Mouse (Mus musculus) embryonic facial prominence, embryonic 12.5 days (tissue): ENCODE data around the gene Stxbp5l. TPM values are rescaled to one million over a fixed set of nuclear protein-coding genes. Genes with fewer than 3 reads are reported as not detected.

ENCODE experiments used
- ATAC-seq: fragments of 200-750 bp; cut with Nextera tagmentation; 2 replicates; pipeline ENCODE4 v1.8.0; 2017; ENCODE audit not compliant: insufficient number of reproducible peaks, insufficient read depth, low FRiP score, low TSS enrichment
- H3K27ac ChIP-seq: fragments of 300-500 bp; sonication (generic); 2 replicates; pipeline ENCODE4 v1.5.1; 2016; ENCODE audit warnings: mild to moderate bottlenecking
- H3K27me3 ChIP-seq: fragments of 300-500 bp; sonication (generic); 2 replicates; pipeline ENCODE4 v1.6.1; 2016; ENCODE audit warnings: mild to moderate bottlenecking, moderate library complexity
- H3K36me3 ChIP-seq: fragments of 300-500 bp; sonication (generic); 2 replicates; pipeline ENCODE4 v1.6.1; 2016; ENCODE audit warnings: mild to moderate bottlenecking
- H3K4me1 ChIP-seq: fragments of 300-500 bp; sonication (generic); 2 replicates; pipeline ENCODE4 v1.6.1; 2016
- H3K4me2 ChIP-seq: fragments of 300-500 bp; sonication (generic); replicated peaks from 2 replicates; pipeline ENCODE4 v1.6.1; 2016; ENCODE audit warnings: mild to moderate bottlenecking, moderate library complexity
- H3K4me3 ChIP-seq: fragments of 300-500 bp; sonication (generic); 2 replicates; pipeline ENCODE4 v1.5.1; 2016; ENCODE audit warnings: mild to moderate bottlenecking
- H3K9ac ChIP-seq: fragments of 300-500 bp; sonication (generic); 2 replicates; pipeline ENCODE4 v1.6.1; 2016; ENCODE audit warnings: mild to moderate bottlenecking, moderate library complexity
- H3K9me3 ChIP-seq: fragments of 300-500 bp; sonication (generic); 2 replicates; pipeline ENCODE4 v1.6.1; 2016; ENCODE audit warnings: mild to moderate bottlenecking, moderate library complexity
- WGBS: fragments of 180-500 bp; shearing (Covaris S2); methylation state at CpG from one replicate; pipeline ENCODE4 v1.1.7; 2016; 5-methylcytosine and 5-hydroxymethylcytosine counted together
- polyA plus RNA-seq: library from polyadenylated mRNA; unstranded; fragments of >200 nt; fragmentation: Nextera tagmentation; extraction: Ambion mirVana; gene quantifications from 2 replicates; pipeline ENCODE4 v1.2.1, GENCODE M21; 2016

The Stxbp5l gene
- polyA plus RNA-seq: 0.41 and 0.61 TPM in 2 replicates

DNA sequence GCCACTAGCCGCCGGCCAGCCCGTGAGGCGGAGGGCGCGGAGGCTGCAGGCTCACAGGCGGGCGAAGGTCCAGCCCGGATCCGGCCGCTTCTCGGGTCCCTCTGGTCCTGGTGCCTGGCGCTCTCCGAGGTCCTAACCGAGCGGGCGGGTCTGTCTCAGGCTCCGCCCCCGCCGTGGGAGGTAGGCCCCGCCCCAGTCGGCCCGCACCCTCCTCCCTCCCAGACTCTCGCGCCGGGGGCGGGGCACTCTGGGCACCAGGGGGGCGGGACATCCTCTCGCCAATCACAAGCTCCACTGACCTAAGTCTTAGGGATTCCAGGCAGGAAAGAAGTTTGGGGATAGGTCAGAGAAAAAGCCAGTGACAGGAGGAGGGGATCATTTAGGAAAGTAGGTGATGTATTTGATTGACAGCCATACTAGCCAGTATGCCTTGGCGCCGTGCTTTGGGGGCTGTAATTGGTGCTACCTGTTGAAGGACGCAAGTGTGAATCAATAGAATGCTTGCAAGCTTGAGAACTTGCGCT is at the start of gene Stxbp5l:
Gene Stxbp5l, minus strand, starts transcription at position 142 of the 524 bp plus-strand sequence.
- peak within 1 kb of the TSS; percentile 56 for H3K4me3 ChIP-seq
- no peak within 1 kb of the TSS for H3K27ac ChIP-seq
- no peaks in the 10 kb centered on the region for H3K9me3 ChIP-seq
- H3K4me1 ChIP-seq: no peaks in the 10 kb centered on the region
- H3K36me3 ChIP-seq: no peaks in the 10 kb centered on the region
- peak within 1 kb of the TSS; percentile 99 for H3K4me2 ChIP-seq
- peak within 1 kb of the TSS; percentile 34 for H3K9ac ChIP-seq
- WGBS: under 1% methylated on average over 29 of the region's 33 CpGs
- peaks cover 16% of the 10 kb centered on the region; the same call in 1 of the 2 replicates for H3K27me3 ChIP-seq
- peak; percentile 95 for ATAC-seq

DNA sequence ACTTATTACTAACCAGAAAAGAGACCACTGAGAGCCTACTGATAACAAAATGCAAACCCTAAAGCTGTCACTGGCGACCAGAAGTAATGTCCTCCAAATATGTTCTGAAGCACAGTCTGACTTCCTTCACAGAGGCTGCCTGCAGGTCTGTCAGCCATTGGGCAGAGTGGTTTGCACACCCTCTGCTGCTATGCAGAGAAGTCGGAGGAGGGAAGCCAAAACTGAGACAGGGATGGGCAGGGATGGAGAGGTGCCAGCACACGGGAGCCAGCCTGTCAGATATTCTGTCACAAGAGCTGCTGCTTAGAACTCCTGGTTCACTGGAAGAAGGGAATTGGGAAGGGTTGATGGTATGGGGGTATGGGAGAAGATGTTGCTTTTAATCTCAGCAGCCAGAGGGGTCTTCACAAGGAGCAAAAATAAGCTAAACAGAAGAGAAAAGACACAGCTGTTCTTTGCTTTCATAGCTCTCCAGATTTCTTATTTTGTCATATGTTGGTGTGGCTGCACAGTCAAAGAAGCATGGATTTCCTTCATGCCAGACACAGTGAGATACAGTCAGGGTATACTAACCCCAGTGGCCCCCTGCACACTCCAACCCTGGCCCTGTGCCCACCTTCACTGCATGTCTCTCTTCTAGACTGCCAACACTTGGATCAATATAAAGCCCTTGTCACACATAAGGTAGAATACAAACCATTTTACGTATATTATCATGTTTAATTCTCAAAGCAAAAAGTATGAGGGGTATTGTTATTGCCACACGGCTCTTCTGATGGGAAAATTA is 48.8 kb upstream of the Stxbp5l start:
- no peak overlapping the region for H3K4me3 ChIP-seq
- no peak for ATAC-seq
- WGBS: 75% methylated on average over 5 of the region's 5 CpGs

DNA sequence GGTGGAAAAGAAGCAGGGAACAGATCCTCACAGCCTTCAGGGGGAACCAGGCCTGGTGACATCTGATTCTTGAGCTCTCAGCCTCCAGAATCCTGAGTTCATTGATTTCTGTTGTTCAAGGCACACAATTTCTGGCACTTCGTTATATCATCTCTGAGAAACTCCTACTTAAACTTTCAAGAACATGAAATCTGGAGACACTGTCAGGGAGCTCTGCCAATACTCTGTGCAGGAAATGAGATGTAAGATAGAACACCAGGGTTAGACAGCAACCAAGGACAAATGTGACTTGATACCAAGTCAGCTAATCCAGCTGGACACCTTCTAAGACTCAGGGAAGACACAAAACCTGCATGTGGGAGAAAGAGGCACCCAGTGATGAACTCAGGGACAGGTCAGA is 40.7 kb upstream of the Stxbp5l start:
- Histone ChIP-seq H3K9ac (no peak overlapping the region), H3K27me3 (no peaks in the 10 kb centered on the region), H3K36me3 (no peaks in the 10 kb centered on the region), H3K4me3 (no peak overlapping the region), H3K4me1 (no peaks in the 10 kb centered on the region), H3K4me2 (no peak overlapping the region), H3K9me3 (no peaks in the 10 kb centered on the region), H3K27ac (no peak overlapping the region)
- no peak for ATAC-seq
- 75% methylated on average over 1 of the region's 1 CpGs for WGBS

More for the DNA sequence above, 48.8 kb upstream of the Stxbp5l start:
- H3K4me2 ChIP-seq: no peak overlapping the region
- H3K27me3 ChIP-seq: no peaks in the 10 kb centered on the region
- H3K9me3 ChIP-seq: no peaks in the 10 kb centered on the region
- no peak overlapping the region for H3K27ac ChIP-seq
- no peaks in the 10 kb centered on the region for H3K4me1 ChIP-seq
- no peaks in the 10 kb centered on the region for H3K36me3 ChIP-seq
- no peak overlapping the region for H3K9ac ChIP-seq

DNA sequence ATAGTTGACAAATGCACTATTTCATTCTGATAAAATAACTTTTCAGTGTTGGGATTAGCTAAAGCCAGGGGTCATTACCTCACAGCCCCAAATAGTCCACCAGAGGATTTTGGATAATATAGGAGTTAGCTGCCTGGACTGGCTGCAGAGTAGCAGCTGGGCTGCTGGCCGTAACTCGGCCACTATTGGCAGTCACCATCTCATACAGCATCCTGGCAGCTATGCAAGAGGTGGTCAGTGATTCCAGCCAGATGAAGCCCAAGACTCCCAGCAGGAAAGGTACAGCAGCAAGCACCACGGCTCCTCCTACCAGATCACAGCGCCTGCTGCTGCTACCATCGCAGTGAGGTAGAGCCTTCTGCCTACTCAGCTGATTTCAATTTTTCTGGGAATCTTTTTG is 38.1 kb upstream of the Stxbp5l start:
- WGBS: 77% methylated on average over 5 of the region's 5 CpGs
- Histone ChIP-seq H3K36me3 (no peaks in the 10 kb centered on the region), H3K4me2 (no peak overlapping the region), H3K4me3 (no peak overlapping the region), H3K4me1 (no peaks in the 10 kb centered on the region), H3K27ac (no peak overlapping the region), H3K9ac (no peak overlapping the region), H3K27me3 (no peaks in the 10 kb centered on the region), H3K9me3 (no peaks in the 10 kb centered on the region)
- ATAC-seq: no peak

DNA sequence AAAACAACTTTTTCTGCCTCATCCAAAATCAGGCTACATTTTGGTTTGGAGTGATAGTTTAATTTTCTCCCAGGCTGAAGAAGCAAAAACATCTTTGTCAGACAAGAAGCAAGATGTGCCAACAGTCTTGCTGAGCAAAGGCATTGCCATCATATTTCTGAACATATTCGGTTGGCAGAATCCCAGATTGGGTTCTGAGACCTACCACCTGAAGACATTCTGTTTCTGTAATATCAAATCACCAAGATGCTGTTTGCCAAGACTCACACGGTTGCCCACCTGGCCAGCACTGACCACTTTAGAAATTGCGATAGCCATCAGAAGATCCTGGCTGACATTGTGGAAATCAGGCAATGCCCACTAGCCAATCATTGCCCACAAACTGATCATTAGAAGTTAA is 37.1 kb upstream of the Stxbp5l start:
- H3K4me3 ChIP-seq: no peak overlapping the region
- H3K4me1 ChIP-seq: no peaks in the 10 kb centered on the region
- no peak overlapping the region for H3K4me2 ChIP-seq
- H3K36me3 ChIP-seq: no peaks in the 10 kb centered on the region
- no peaks in the 10 kb centered on the region for H3K27me3 ChIP-seq
- 86% methylated on average over 3 of the region's 3 CpGs for WGBS
- no peaks in the 10 kb centered on the region for H3K9me3 ChIP-seq
- no peak overlapping the region for H3K9ac ChIP-seq
- no peak for ATAC-seq
- H3K27ac ChIP-seq: no peak overlapping the region

DNA sequence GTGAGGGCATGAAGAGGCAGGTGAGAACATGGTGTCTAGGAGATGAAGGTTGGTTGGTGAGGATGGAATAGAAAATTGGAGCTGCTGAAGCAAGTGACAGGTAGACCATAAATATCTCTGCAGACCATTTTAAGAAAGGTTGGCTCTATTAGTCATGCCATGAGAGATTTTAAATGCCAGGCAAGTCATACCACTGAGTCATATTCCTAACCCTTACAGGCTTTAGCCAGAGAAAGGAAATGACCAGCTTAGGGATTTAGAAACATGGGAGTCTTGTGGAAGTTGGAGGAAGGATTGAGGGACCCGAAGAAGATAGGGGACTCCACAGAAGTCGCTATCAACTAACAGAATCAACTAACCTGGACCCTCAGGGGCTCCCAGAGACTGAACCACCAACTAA is 35.8 kb upstream of the Stxbp5l start:
- Histone ChIP-seq H3K36me3 (no peaks in the 10 kb centered on the region), H3K4me2 (no peak overlapping the region), H3K27me3 (no peaks in the 10 kb centered on the region), H3K27ac (no peak overlapping the region), H3K9ac (no peak overlapping the region), H3K4me1 (no peaks in the 10 kb centered on the region), H3K9me3 (no peaks in the 10 kb centered on the region), H3K4me3 (no peak overlapping the region)
- ATAC-seq: no peak
- 80% methylated on average over 2 of the region's 2 CpGs for WGBS

DNA sequence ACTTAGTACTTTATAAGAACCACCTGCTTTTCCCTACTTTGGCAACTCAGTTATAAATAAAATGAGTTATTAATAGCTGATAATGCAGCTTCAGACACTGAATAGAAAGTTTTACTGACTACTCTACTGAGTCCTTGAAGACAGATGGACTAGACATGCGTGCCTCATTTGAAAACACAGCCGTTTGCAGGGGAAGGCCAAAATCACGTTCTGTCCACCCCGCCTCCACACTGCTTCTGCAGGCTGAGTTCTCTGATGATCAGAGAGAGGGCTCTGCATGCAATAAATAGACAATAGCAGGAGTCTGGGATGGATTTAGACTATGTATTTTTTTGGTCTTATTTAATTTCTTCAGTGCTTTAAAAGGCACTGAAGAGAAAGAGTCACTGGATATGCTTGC is 20.8 kb upstream of the Stxbp5l start:
- Histone ChIP-seq H3K9me3 (no peaks in the 10 kb centered on the region), H3K4me3 (no peak overlapping the region), H3K4me2 (no peak overlapping the region), H3K4me1 (no peaks in the 10 kb centered on the region), H3K27ac (no peak overlapping the region), H3K36me3 (no peaks in the 10 kb centered on the region), H3K9ac (no peak overlapping the region), H3K27me3 (no peaks in the 10 kb centered on the region)
- no peak for ATAC-seq
- 56% methylated on average over 4 of the region's 4 CpGs for WGBS

DNA sequence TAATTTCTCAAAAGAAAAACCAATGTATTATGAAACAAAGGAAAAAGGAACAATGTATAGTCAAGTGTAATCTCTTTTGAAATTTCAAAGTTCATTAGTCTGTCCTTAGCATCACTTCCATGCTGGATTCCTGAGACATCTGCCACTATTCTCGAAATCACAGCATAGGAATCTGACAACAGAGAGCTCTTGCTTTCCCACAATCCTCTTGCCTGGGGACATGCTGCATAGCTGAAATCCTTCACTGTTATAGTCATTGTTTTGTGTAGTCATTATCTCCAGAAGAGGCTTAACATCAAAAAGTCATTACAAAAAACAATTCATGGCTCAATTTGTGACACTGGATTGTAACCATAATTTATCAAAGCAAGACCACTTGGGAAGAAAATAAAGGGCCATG is 20.2 kb upstream of the Stxbp5l start:
- Histone ChIP-seq H3K36me3 (no peaks in the 10 kb centered on the region), H3K4me2 (no peak overlapping the region), H3K4me3 (no peak overlapping the region), H3K27ac (no peak overlapping the region), H3K27me3 (no peaks in the 10 kb centered on the region), H3K9me3 (no peaks in the 10 kb centered on the region), H3K9ac (no peak overlapping the region), H3K4me1 (no peaks in the 10 kb centered on the region)
- ATAC-seq: no peak
- 21% methylated on average over 1 of the region's 1 CpGs for WGBS

DNA sequence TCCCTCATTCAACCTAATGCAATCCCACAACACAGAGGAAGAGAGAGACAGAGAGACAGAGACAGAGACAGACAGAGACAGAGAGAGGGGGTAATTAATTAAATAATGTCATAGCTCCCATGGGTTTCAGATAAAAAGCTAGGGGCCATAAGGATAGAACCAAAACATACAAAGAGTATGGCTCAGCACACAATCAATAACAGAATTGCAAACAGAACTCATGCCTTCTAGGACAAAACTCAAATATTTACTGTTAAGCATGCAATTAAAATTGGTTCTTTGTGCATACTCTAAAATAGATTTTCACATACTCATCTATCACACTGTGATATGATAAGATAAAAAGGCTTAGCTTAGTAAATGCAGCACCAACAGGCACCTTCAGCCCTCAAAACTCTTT is 5.2 kb upstream of the Stxbp5l start:
- ATAC-seq: no peak
- Histone ChIP-seq H3K9me3 (no peaks in the 10 kb centered on the region), H3K9ac (no peak overlapping the region), H3K4me2 (no peak overlapping the region), H3K27ac (no peak overlapping the region), H3K27me3 (0 out of 2 replicates have a peak, but pooled peaks cover 4% of the 10 kb centered on the region), H3K36me3 (no peaks in the 10 kb centered on the region), H3K4me1 (no peaks in the 10 kb centered on the region), H3K4me3 (no peak overlapping the region)

DNA sequence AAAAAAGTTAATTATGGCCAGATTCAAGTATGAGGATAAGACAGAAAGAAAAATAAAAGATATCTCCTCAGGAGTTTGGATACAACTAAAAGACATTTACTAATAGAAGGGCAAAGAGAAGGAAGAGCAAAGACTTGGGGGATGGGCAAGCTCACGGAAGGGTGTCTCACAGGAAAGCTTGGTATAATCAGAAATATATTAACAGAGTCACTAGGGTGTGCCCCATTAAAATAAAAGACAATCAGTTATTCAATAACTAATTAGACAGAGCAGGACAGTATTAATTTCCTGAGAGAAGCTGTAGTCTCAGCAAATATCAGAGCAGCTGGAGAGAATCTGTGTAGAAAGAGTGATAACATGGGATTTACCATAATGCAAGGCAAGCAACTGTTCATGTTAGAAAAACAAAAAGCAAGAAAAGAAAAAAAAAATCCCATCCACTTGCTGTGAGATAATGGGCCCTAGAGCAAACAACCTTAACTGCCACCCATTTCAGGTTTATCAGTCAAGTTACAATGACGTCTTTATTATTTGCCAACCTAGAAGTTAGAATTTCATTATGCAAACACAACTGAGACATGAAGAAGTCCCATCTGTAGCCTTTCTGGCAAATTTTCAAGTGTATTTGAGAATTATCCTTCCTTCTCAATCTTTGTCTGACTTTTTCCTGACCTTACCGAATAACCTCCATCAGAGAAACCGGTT is 4.6 kb upstream of the Stxbp5l start:
- H3K36me3 ChIP-seq: no peaks in the 10 kb centered on the region
- peaks cover 9% of the 10 kb centered on the region; the same call in 1 of the 2 replicates for H3K27me3 ChIP-seq
- no peak for ATAC-seq
- 81% methylated on average over 4 of the region's 4 CpGs for WGBS
- H3K4me2 ChIP-seq: no peak overlapping the region
- no peak overlapping the region for H3K9ac ChIP-seq
- H3K27ac ChIP-seq: no peak overlapping the region
- no peak overlapping the region for H3K4me3 ChIP-seq
- no peaks in the 10 kb centered on the region for H3K9me3 ChIP-seq
- no peaks in the 10 kb centered on the region for H3K4me1 ChIP-seq

DNA sequence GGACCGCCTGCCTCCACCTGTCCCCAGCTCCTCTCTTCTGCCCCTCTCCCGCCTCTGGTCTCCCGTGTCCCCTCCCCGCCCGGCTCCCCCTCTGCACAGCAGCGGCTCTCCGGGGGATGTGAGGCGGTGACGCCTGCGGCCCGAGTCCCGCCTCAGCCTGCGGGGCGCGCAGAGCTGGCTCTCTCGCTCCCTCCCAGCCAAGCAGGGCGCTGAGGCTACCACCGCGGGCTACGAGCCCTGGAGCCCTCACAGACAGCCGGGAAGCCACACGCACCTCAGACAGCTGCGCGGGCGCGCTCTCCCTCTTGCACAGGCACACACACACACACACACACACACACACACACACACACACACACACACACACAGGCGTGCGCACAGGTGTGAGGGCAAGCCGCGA is 393 bp downstream of the Stxbp5l start:
- Histone ChIP-seq H3K4me1 (no peaks in the 10 kb centered on the region), H3K36me3 (no peaks in the 10 kb centered on the region), H3K4me3 (peak overlapping the region; percentile 56), H3K27ac (no peak overlapping the region), H3K27me3 (peaks cover 16% of the 10 kb centered on the region; the same call in 1 of the 2 replicates), H3K4me2 (peak overlapping the region; percentile 99), H3K9ac (peak overlapping the region; percentile 34), H3K9me3 (no peaks in the 10 kb centered on the region)
- 0% methylated on average over 23 of the region's 30 CpGs for WGBS
- peak; percentile 84 for ATAC-seq

DNA sequence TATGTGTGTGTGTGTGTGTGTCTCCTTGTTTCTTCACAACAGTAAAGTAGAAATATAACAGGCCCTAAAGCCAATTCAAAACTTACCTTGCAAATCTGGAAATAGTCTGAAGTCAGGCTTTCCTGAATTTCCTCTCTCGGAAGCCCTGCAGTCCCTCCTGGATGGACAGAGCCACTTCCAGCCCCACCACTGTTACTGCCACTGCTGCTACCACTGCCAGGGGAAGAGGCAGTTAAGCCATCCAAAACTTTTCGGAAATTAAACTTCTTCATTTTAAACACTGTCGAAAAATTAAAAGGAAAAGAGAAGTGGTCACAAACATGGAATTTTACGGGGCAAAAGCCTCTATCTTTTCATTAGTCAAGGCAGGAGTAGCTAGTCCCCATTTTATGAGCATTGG is 1.3 kb downstream of the Stxbp5l start:
- Histone ChIP-seq H3K27ac (no peak overlapping the region), H3K9me3 (no peaks in the 10 kb centered on the region), H3K9ac (no peak overlapping the region), H3K4me2 (no peak overlapping the region), H3K36me3 (no peaks in the 10 kb centered on the region), H3K4me3 (no peak overlapping the region), H3K4me1 (no peaks in the 10 kb centered on the region), H3K27me3 (peaks cover 16% of the 10 kb centered on the region; the same call in 1 of the 2 replicates)
- no peak for ATAC-seq
- WGBS: 50% methylated on average over 4 of the region's 4 CpGs
